Mouse (Mus musculus): ENCODE measurements around the gene Tor1aip1. TPM values are rescaled to one million over a fixed set of nuclear protein-coding genes. Genes with fewer than 3 reads are reported as not detected.
"Not testable (repeated sequence)": the region's sequence is repeated elsewhere in the genome, so short reads cannot be mapped to it uniquely, and the experiment has no call there.

Tor1aip1 gene
- total and polyA plus RNA-seq, 3 experiments = 13.1 to 22.9 TPM; not detected in 1

DNA sequence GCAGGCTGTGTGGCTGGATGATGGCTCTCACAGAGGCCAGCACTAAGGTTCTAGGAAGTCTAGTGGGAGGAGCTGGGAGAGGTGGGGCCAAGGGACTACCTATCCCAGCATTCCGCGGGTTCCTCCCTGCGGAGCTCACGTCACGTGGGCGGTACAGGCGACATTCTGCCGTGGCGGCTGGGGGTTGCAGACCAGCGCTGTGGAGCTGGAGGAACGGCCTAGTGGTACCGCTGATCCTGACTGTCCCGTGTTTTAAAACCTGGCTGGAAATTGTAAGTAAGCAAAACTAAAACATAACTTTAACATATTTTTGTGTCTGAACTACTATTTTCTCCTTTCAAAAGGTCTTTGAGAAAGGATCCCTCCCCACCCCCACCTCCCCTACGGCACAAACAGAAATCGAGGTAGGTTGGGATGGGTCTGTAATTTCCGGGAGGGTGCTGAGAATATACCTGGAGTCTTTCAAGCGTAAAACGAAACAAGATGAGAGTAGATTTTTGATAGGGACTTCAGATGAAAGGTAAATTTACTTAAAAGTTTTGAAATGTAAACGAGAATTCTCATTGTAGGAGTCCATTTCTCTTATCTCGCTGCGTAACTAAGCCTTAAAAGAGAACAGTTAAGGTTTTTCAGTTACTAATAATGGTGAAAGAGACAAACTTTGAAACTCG lies 4.6 kb upstream of the Tor1aip1 start (continued):
- peak; percentile 5; the same call in 1 of the 2 replicates for TF ChIP-seq BHLHE40 (IDR thresholded peaks at IDR 0.05; ENCODE audit: borderline replicate concordance, low read depth, low read length)
- TF ChIP-seq CHD2 (IDR thresholded peaks at IDR 0.05; ENCODE audit: low read length) = peak; percentile 63
- peak; percentile 92 for TF ChIP-seq SIN3A (IDR thresholded peaks at IDR 0.05; ENCODE audit: low read length)
- peak; percentile 60; the same call in 1 of the 2 replicates for TF ChIP-seq ETS1 (IDR thresholded peaks at IDR 0.05; ENCODE audit: low read depth, low read length)
- peak; percentile 95 for TF ChIP-seq ZMIZ1 (IDR thresholded peaks at IDR 0.05; ENCODE audit: low read depth, low read length)
- peak; percentile 77 for TF ChIP-seq MYC (IDR thresholded peaks at IDR 0.05; ENCODE audit: low read depth, low read length)
- no peak for TF ChIP-seq ZNF384 (IDR thresholded peaks at IDR 0.05; ENCODE audit: low read depth, low read length)
- TF ChIP-seq NRF1 (IDR thresholded peaks at IDR 0.05; ENCODE audit: insufficient read depth, low read depth, low read length, poor library complexity, severe bottlenecking) = no peak
- peak; percentile 97 for TF ChIP-seq USF1 (IDR thresholded peaks at IDR 0.05; ENCODE audit: low read depth, low read length)

DNA sequence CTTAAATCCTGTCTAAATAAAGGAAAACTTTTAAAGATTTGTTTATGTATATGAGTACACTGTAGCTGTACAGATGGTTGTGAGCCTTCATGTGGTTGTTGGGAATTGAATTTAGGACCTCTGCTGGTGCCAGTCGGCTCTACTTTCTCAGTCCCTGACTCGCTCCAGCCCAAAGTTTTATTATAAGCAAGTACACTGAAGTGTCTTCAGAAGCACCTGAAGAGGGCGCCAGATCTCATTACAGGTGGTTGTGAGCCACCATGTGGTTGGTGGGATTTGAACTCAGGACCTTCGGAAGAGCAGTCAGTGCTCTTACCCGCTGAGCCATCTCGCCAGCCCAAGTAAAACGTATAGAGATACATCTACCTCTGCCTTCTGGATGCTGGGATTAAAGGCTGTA lies 3.7 kb upstream of the Tor1aip1 start:
- H3K27ac ChIP-seq (ENCODE audit: control insufficient read depth, low read depth, low read length); H3K9me3 ChIP-seq (replicated peaks; ENCODE audit: insufficient read depth, low read length); H3K9ac ChIP-seq (ENCODE audit: control insufficient read depth, low read depth, low read length, poor library complexity, severe bottlenecking); H3K4me3 ChIP-seq (ENCODE audit: control insufficient read depth in 1 of 2, insufficient read depth in 1 of 2, low read depth in 2 of 2, low read length in 2 of 2); H3K27me3 ChIP-seq (ENCODE audit: control insufficient read depth in 1 of 2, insufficient read depth in 2 of 2, low read length in 2 of 2): not testable (repeated sequence)
- Histone ChIP-seq H3K4me1 (ENCODE audit: control insufficient read depth in 1 of 2, insufficient read depth in 2 of 2, low read length in 2 of 2) (peaks cover 5 to 12% of the 10 kb centered on the region in 2 experiments), H3K36me3 (ENCODE audit: control insufficient read depth in 1 of 2, insufficient read depth in 2 of 2, low read length in 2 of 2) (peaks cover 8 to 20% of the 10 kb centered on the region in 2 experiments), H3K79me2 (ENCODE audit: control insufficient read depth, insufficient read depth, low read length, poor library complexity) (peaks cover 41% of the 10 kb centered on the region)
- TF ChIP-seq SMC3 (IDR thresholded peaks at IDR 0.05; ENCODE audit: low read depth, low read length) (0 out of 2 replicates have a peak, but pooled peaks have one; percentile 15), CTCF (IDR thresholded peaks at IDR 0.05 in 2 of 3, conservative IDR thresholded peaks at IDR 0.05 in 1 of 3; ENCODE audit: control insufficient read depth in 1 of 3, insufficient read depth in 1 of 3, low read depth in 2 of 3, low read length in 3 of 3, poor library complexity in 1 of 3, severe bottlenecking in 1 of 3) (peak in 2 of 3 experiments; percentile 28 to 36; a peak in 4 of 6 replicates)
- peak; percentile 54 for DNase-seq (ENCODE audit: low read depth, low spot score)

DNA sequence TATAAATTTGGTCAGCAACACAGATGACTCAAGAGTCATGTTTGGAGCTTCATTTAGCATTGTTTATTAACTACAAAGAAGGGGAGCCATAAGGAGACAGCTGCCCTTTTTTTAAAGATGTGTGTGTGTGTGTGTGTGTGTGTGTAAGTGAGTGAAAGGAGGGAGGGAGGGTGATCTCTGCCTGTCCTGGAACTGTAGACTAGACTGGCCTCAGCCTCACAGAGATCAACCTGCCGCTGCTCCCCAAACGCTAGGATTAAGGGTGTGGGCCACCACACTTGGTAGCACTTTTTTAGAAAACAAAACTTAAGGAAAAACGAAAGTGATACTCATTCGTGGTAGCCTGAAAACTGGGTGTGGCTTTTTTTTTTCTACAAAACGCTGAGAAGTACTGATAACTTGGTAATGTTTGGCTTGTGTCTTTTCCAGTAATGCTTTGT lies 884 bp upstream of the Tor1aip1 start:
- TF ChIP-seq CHD1 (IDR thresholded peaks at IDR 0.05; ENCODE audit: low read depth, low read length) = no peak
- peak; percentile 58 for TF ChIP-seq GATA1 (IDR thresholded peaks at IDR 0.05; ENCODE audit: low read depth, low read length)
- TF ChIP-seq TAL1 (IDR thresholded peaks at IDR 0.05; ENCODE audit: low read length) = 0 out of 2 replicates have a peak, but pooled peaks have one; percentile 6
- peak; percentile 24 for TF ChIP-seq MAX (IDR thresholded peaks at IDR 0.05; ENCODE audit: low read length)
- no peak for TF ChIP-seq BHLHE40 (IDR thresholded peaks at IDR 0.05; ENCODE audit: borderline replicate concordance, low read depth, low read length)
- no peak; the same call in 1 of the 2 replicates for TF ChIP-seq ZKSCAN1 (IDR thresholded peaks at IDR 0.05; ENCODE audit: low read depth, low read length)
- peak; percentile 93 for TF ChIP-seq ZNF384 (IDR thresholded peaks at IDR 0.05; ENCODE audit: low read depth, low read length)
- TF ChIP-seq MXI1 (IDR thresholded peaks at IDR 0.05; ENCODE audit: low read depth, low read length) = peak; percentile 51; the same call in 1 of the 2 replicates
- TF ChIP-seq MYC (IDR thresholded peaks at IDR 0.05; ENCODE audit: low read depth, low read length) = no peak
- TF ChIP-seq ETS1 (IDR thresholded peaks at IDR 0.05; ENCODE audit: low read depth, low read length) = peak; percentile 88
- TF ChIP-seq GABPA (IDR thresholded peaks at IDR 0.05; ENCODE audit: low read depth, low read length) = no peak
- no peak for TF ChIP-seq MAZ (IDR thresholded peaks at IDR 0.05; ENCODE audit: low read depth, low read length)
- no peak for TF ChIP-seq MEF2A (IDR thresholded peaks at IDR 0.05; ENCODE audit: extremely low read depth, insufficient replicate concordance, low read depth, low read length, poor library complexity, severe bottlenecking)
- TF ChIP-seq JUND (IDR thresholded peaks at IDR 0.05; ENCODE audit: low read depth, low read length) = no peak
- TF ChIP-seq SIN3A (IDR thresholded peaks at IDR 0.05; ENCODE audit: low read length) = peak; percentile 81
- DNase-seq (ENCODE audit: low read depth, low spot score) = peak; percentile 80
- H3K36me3 ChIP-seq (ENCODE audit: control insufficient read depth in 1 of 2, insufficient read depth in 2 of 2, low read length in 2 of 2) = peaks cover 0 to 18% of the 10 kb centered on the region in 2 experiments; a peak in 2 of 4 replicates
- peaks cover 4 to 5% of the 10 kb centered on the region in 2 experiments for H3K4me1 ChIP-seq (ENCODE audit: control insufficient read depth in 1 of 2, insufficient read depth in 2 of 2, low read length in 2 of 2)
- no peaks in the 10 kb centered on the region for H3K9me3 ChIP-seq (replicated peaks; ENCODE audit: insufficient read depth, low read length)
- no peaks in the 10 kb centered on the region for H3K27me3 ChIP-seq (ENCODE audit: control insufficient read depth in 1 of 2, insufficient read depth in 2 of 2, low read length in 2 of 2)
- H3K79me2 ChIP-seq (ENCODE audit: control insufficient read depth, insufficient read depth, low read length, poor library complexity) = peaks cover 42% of the 10 kb centered on the region
- H3K4me3 ChIP-seq (ENCODE audit: control insufficient read depth in 1 of 2, insufficient read depth in 1 of 2, low read depth in 2 of 2, low read length in 2 of 2) = peak overlapping the region; percentile 60 to 95
- H3K27ac ChIP-seq (ENCODE audit: control insufficient read depth, low read depth, low read length) = peak overlapping the region; percentile 89
- peak overlapping the region; percentile 100 for H3K9ac ChIP-seq (ENCODE audit: control insufficient read depth, low read depth, low read length, poor library complexity, severe bottlenecking)
